ENCODE assay signal across 8 mouse cellular contexts in genomic region chr8:46216838-46217237, GRCm38 (mm10). TPM values are rescaled to one million over a fixed set of nuclear protein-coding genes. Genes with fewer than 3 reads are reported as not detected.
A peak's percentile ranks its signal among the peaks of the same experiment; 100 is the strongest.
DNase-seq lines count a peak whose midpoint lies in the region; ATAC-seq and TF ChIP-seq lines count a peak whose summit lies in the region.

No protein-coding gene starts in this region.

- H3K4me2 ChIP-seq in forebrain, embryonic 14.5 days (ENCODE audit: low read length) = peak overlapping the region; percentile 60
- H3K4me2 ChIP-seq in liver, embryonic 14.5 days (ENCODE audit: low read depth) = peak overlapping the region; percentile 66
- peak overlapping the region; percentile 56 for H3K4me2 ChIP-seq in neural tube, embryonic 14.5 days (ENCODE audit: low read depth, low read length)

- H3K9me3 ChIP-seq in forebrain, embryonic 14.5 days (replicated peaks; ENCODE audit: control insufficient read depth, low read length) = no peaks in the 10 kb centered on the region
- no peaks in the 10 kb centered on the region for H3K9me3 ChIP-seq in liver, embryonic 14.5 days (ENCODE audit: control insufficient read depth, low read length)
- no peaks in the 10 kb centered on the region for H3K9me3 ChIP-seq in neural tube, embryonic 14.5 days (ENCODE audit: control insufficient read depth, low read length)

- TF ChIP-seq CTCF in liver, embryonic 14.5 days (IDR thresholded peaks at IDR 0.05; ENCODE audit: low read depth) = no peak

- peak overlapping the region; percentile 68 for H3K9ac ChIP-seq in forebrain, embryonic 14.5 days (ENCODE audit: low read length)
- no peak overlapping the region; the same call in 1 of the 2 replicates for H3K9ac ChIP-seq in liver, embryonic 14.5 days (replicated peaks)
- H3K9ac ChIP-seq in neural tube, embryonic 14.5 days (replicated peaks; ENCODE audit: low read depth, low read length) = peak overlapping the region; percentile 51

- H3K4me1 ChIP-seq in forebrain, embryonic 14.5 days (ENCODE audit: control insufficient read depth, insufficient read depth, low read length) = peaks cover 3% of the 10 kb centered on the region; the same call in 1 of the 2 replicates
- peaks cover 0 to 7% of the 10 kb centered on the region in 2 experiments; a peak in 2 of 4 replicates for H3K4me1 ChIP-seq in liver, embryonic 14.5 days (replicated peaks; ENCODE audit: control insufficient read depth in 2 of 2, insufficient read depth in 2 of 2, low read length in 1 of 2)
- H3K4me1 ChIP-seq in neural tube, embryonic 14.5 days (ENCODE audit: control insufficient read depth, insufficient read depth, low read length) = no peaks in the 10 kb centered on the region; the same call in 1 of the 2 replicates

- no peaks in the 10 kb centered on the region for H3K27me3 ChIP-seq in forebrain, embryonic 14.5 days (replicated peaks; ENCODE audit: control insufficient read depth, insufficient read depth, low read length)
- H3K27me3 ChIP-seq in liver, embryonic 14.5 days (ENCODE audit: control insufficient read depth, insufficient read depth, low read length) = no peaks in the 10 kb centered on the region
- no peaks in the 10 kb centered on the region for H3K27me3 ChIP-seq in neural tube, embryonic 14.5 days (ENCODE audit: control insufficient read depth, insufficient read depth, low read length)

- 1% methylated on average over 14 of the region's 14 CpGs for WGBS in forebrain, embryonic 14.5 days
- WGBS in liver, embryonic 14.5 days (ENCODE audit: insufficient replicate concordance) = 9% methylated on average over 14 of the region's 14 CpGs
- WGBS in neural tube, embryonic 14.5 days = 2% methylated on average over 14 of the region's 14 CpGs

- no peaks in the 10 kb centered on the region for H3K36me3 ChIP-seq in forebrain, embryonic 14.5 days (ENCODE audit: control insufficient read depth, insufficient read depth, low read length)
- no peaks in the 10 kb centered on the region for H3K36me3 ChIP-seq in liver, embryonic 14.5 days (replicated peaks; ENCODE audit: control insufficient read depth, insufficient read depth, low read depth)
- H3K36me3 ChIP-seq in neural tube, embryonic 14.5 days (ENCODE audit: control insufficient read depth, insufficient read depth, low read length) = no peaks in the 10 kb centered on the region

- intact Hi-C loops in heart, postnatal 10 days (cut with DNase I) = no loop called here

- ATAC-seq in forebrain, embryonic 14.5 days = peak; percentile 77
- peak; percentile 53; the same call in 1 of the 2 replicates for ATAC-seq in liver, embryonic 14.5 days (ENCODE audit: insufficient read depth)
- ATAC-seq in neural tube, embryonic 14.5 days (ENCODE audit: low read depth) = peak; percentile 91

- DNase-seq in MEL-GATA-1-ER (ENCODE audit: extremely low read depth, low read depth) = peak; percentile 47
- DNase-seq in cerebellum, adult 11 months = peak; percentile 66
- peak; percentile 79 for DNase-seq in forebrain, embryonic 14.5 days (ENCODE audit: low spot score)
- DNase-seq in heart, postnatal 10 days = peak; percentile 91
- peak; percentile 81 to 84 for DNase-seq in kidney, postnatal 36 days
- no peak for DNase-seq in liver, embryonic 14.5 days (ENCODE audit: low read depth in 3 of 3, low spot score in 3 of 3)
- no peak for DNase-seq in spleen, adult 18-20 months

- no peak for TF ChIP-seq EP300 in liver, embryonic 14.5 days (IDR thresholded peaks at IDR 0.05; ENCODE audit: low read depth)

- H3K4me3 ChIP-seq in forebrain, embryonic 14.5 days (ENCODE audit: low read depth, low read length) = peak overlapping the region; percentile 32
- H3K4me3 ChIP-seq in liver, embryonic 14.5 days (ENCODE audit: insufficient read depth in 1 of 2, low read depth in 2 of 2, low read length in 2 of 2) = peak overlapping the region; percentile 41 to 46
- peak overlapping the region; percentile 26 for H3K4me3 ChIP-seq in neural tube, embryonic 14.5 days (ENCODE audit: low read depth, low read length)

- peak overlapping the region; percentile 55; the same call in 1 of the 2 replicates for H3K27ac ChIP-seq in forebrain, embryonic 14.5 days (ENCODE audit: low read depth, low read length)
- no peak overlapping the region for H3K27ac ChIP-seq in liver, embryonic 14.5 days
- peak overlapping the region; percentile 80 for H3K27ac ChIP-seq in neural tube, embryonic 14.5 days (ENCODE audit: low read depth, low read length)

RNA-seq across cellular contexts. Expression of gene Slc25a4, which starts 5.8 kb away (rescaled TPM):
- 688 and 693 TPM in 2 replicates for polyA plus RNA-seq in forebrain, embryonic 14.5 days (2014; fragmentation: Nextera tagmentation; extraction: Ambion mirVana)
- 1,000 to 10,000 TPM; 3,766 to 3,984 TPM for total RNA-seq in heart, postnatal 10 days (2021)
- 49.7 and 51.4 TPM in 2 replicates for polyA plus RNA-seq in liver, embryonic 14.5 days (2012; rRNA removed)
- 83.1 and 88.3 TPM in 2 replicates for polyA plus RNA-seq in liver, embryonic 14.5 days (2014; fragmentation: Nextera tagmentation; extraction: Ambion mirVana)
- 996 and 1,036 TPM in 2 replicates for polyA plus RNA-seq in neural tube, embryonic 14.5 days (2014; fragmentation: Nextera tagmentation; extraction: Ambion mirVana)

Comparison
In these comparisons a context has a peak if more than half of its experiments do, and no peak if none do; other contexts are left out.
1. DNase-seq: peak in MEL-GATA-1-ER (single experiment), cerebellum, adult 11 months (single experiment), forebrain, embryonic 14.5 days (single experiment), heart, postnatal 10 days (2 of 2) and kidney, postnatal 36 days (2 of 2); none in liver, embryonic 14.5 days (0 of 3) and spleen, adult 18-20 months (0 of 2).
2. Peak in every context shown above with its lines, with median percentiles within 50 percentile points of each other: ATAC-seq, H3K4me2 ChIP-seq and H3K4me3 ChIP-seq.